22 mouse cellular contexts compared by ENCODE assay signal in genomic region chr3:127875509-127875908, GRCm38 (mm10).
"Had no signal": no experiment of that assay in that cellular context is flagged by ENCODE, and none has a peak within 500 bp of the region (broad histone marks: within the 10 kb centered on the region; RNA-seq: fewer than 3 reads in every experiment).

No protein-coding gene starts in this region.

- H3K9me3 ChIP-seq: intestine, embryonic 15.5 days; kidney, embryonic 15.5 days; limb, embryonic 10.5 days; limb, embryonic 13.5 days; midbrain, embryonic 10.5 days; midbrain, embryonic 13.5 days had no signal

- DNase-seq: kidney, adult 11 months; kidney, adult 8-10 months; kidney, postnatal 10 days; kidney, postnatal 36 days; liver, postnatal 0 days; lung, embryonic 14.5 days; retina, postnatal 1 day; right cerebral cortex, postnatal 25 days; thymus, postnatal 36 days had no signal

- H3K4me1 ChIP-seq: intestine, embryonic 15.5 days; midbrain, embryonic 10.5 days; midbrain, embryonic 13.5 days had no signal

- H3K9ac ChIP-seq: intestine, embryonic 15.5 days; kidney, embryonic 15.5 days; limb, embryonic 13.5 days; liver, embryonic 14.5 days; liver, postnatal 0 days; lung, embryonic 14.5 days; midbrain, embryonic 13.5 days had no signal

- H3K27ac ChIP-seq: intestine, embryonic 15.5 days; kidney, embryonic 15.5 days; limb, embryonic 10.5 days; limb, embryonic 13.5 days; liver, embryonic 14.5 days; macrophage; midbrain, embryonic 10.5 days; midbrain, embryonic 13.5 days; stomach, postnatal 0 days had no signal

- ATAC-seq: intestine, embryonic 15.5 days; liver, postnatal 0 days; lung, postnatal 0 days; midbrain, embryonic 13.5 days; midbrain, embryonic 16.5 days had no signal

- H3K4me3 ChIP-seq: intestine, embryonic 15.5 days; kidney, embryonic 15.5 days; limb, embryonic 10.5 days; limb, embryonic 13.5 days; megakaryocyte, embryonic 14.5 days; midbrain, embryonic 10.5 days; midbrain, embryonic 13.5 days; myocyte had no signal

- H3K4me2 ChIP-seq: intestine, embryonic 15.5 days; kidney, embryonic 15.5 days; limb, embryonic 13.5 days; lung, embryonic 14.5 days; midbrain, embryonic 13.5 days had no signal

- H3K27me3 ChIP-seq: intestine, embryonic 15.5 days; kidney, embryonic 15.5 days; limb, embryonic 13.5 days; megakaryocyte, embryonic 14.5 days; midbrain, embryonic 13.5 days had no signal

- H3K36me3 ChIP-seq: intestine, embryonic 15.5 days; kidney, embryonic 15.5 days; limb, embryonic 10.5 days; limb, embryonic 13.5 days; midbrain, embryonic 10.5 days; midbrain, embryonic 13.5 days had no signal
